8 mouse cellular contexts compared by ENCODE assay signal in genomic region chr17:29339170-29339768, GRCm38 (mm10). TPM values are rescaled to one million over a fixed set of nuclear protein-coding genes. Genes with fewer than 3 reads are reported as not detected.
DNase-seq lines count a peak whose midpoint lies in the region; ATAC-seq and TF ChIP-seq lines count a peak whose summit lies in the region.

No protein-coding gene starts in this region.

- H3K9ac ChIP-seq in forebrain, embryonic 11.5 days (ENCODE audit: low read length) = no peak overlapping the region
- H3K9ac ChIP-seq in forebrain, postnatal 0 days = no peak overlapping the region

- no peak for ATAC-seq in forebrain, embryonic 11.5 days (replicated peaks; ENCODE audit: low FRiP score)
- no peak for ATAC-seq in forebrain, postnatal 0 days

- peaks cover 28% of the 10 kb centered on the region for H3K4me1 ChIP-seq in forebrain, embryonic 10.5 days
- peaks cover 7% of the 10 kb centered on the region for H3K4me1 ChIP-seq in forebrain, embryonic 11.5 days (replicated peaks; ENCODE audit: control insufficient read depth, insufficient read depth, low read length)
- peaks cover 7% of the 10 kb centered on the region; the same call in 1 of the 2 replicates for H3K4me1 ChIP-seq in forebrain, postnatal 0 days (ENCODE audit: insufficient read depth)

- WGBS in forebrain, embryonic 10.5 days = 87% methylated on average over 11 of the region's 11 CpGs
- WGBS in forebrain, embryonic 11.5 days = 91% methylated on average over 11 of the region's 11 CpGs
- 63% methylated on average over 11 of the region's 11 CpGs for WGBS in forebrain, postnatal 0 days

- DNase-seq in forebrain, embryonic 10.5 days (ENCODE audit: extremely low spot score, low spot score) = no peak
- DNase-seq in forebrain, embryonic 11.5 days (ENCODE audit: low spot score) = no peak
- DNase-seq in Muller cell, postnatal 12 days (ENCODE audit: inconsistent ontology term) = peak; percentile 73
- no peak for DNase-seq in forebrain, postnatal 0 days
- DNase-seq in kidney, postnatal 25 days = peak; percentile 62 to 81
- no peak for DNase-seq in layer of hippocampus, adult 9-11 months
- no peak for DNase-seq in layer of hippocampus, adult 9-10 months (ENCODE audit: low spot score)
- no peak for DNase-seq in spleen, postnatal 10 days (ENCODE audit: low spot score in 2 of 2)

- TF ChIP-seq CTCF in forebrain, postnatal 0 days (IDR thresholded peaks at IDR 0.05; ENCODE audit: low read depth) = no peak

- H3K27me3 ChIP-seq in forebrain, embryonic 10.5 days (ENCODE audit: poor library complexity, severe bottlenecking) = no peaks in the 10 kb centered on the region
- H3K27me3 ChIP-seq in forebrain, embryonic 11.5 days (ENCODE audit: control insufficient read depth, insufficient read depth, low read length) = no peaks in the 10 kb centered on the region
- H3K27me3 ChIP-seq in forebrain, postnatal 0 days (ENCODE audit: insufficient read depth, low read length) = no peaks in the 10 kb centered on the region

- H3K36me3 ChIP-seq in forebrain, embryonic 10.5 days (replicated peaks) = peaks cover 93% of the 10 kb centered on the region
- H3K36me3 ChIP-seq in forebrain, embryonic 11.5 days (ENCODE audit: control insufficient read depth, insufficient read depth, low read length) = peaks cover 16% of the 10 kb centered on the region; the same call in 1 of the 2 replicates
- H3K36me3 ChIP-seq in forebrain, postnatal 0 days (ENCODE audit: insufficient read depth) = peaks cover 71% of the 10 kb centered on the region

- H3K9me3 ChIP-seq in forebrain, embryonic 10.5 days = no peaks in the 10 kb centered on the region
- no peaks in the 10 kb centered on the region for H3K9me3 ChIP-seq in forebrain, embryonic 11.5 days (ENCODE audit: control insufficient read depth, low read length)
- no peaks in the 10 kb centered on the region for H3K9me3 ChIP-seq in forebrain, postnatal 0 days (ENCODE audit: low read length)

- no peak overlapping the region for H3K4me3 ChIP-seq in forebrain, embryonic 10.5 days
- no peak overlapping the region for H3K4me3 ChIP-seq in forebrain, embryonic 11.5 days (ENCODE audit: low read depth, low read length)
- H3K4me3 ChIP-seq in forebrain, postnatal 0 days (ENCODE audit: low read depth, low read length) = no peak overlapping the region

- peak overlapping the region; percentile 48; the same call in 1 of the 2 replicates for H3K27ac ChIP-seq in forebrain, embryonic 10.5 days
- H3K27ac ChIP-seq in forebrain, embryonic 11.5 days (ENCODE audit: low read depth, low read length) = no peak overlapping the region
- H3K27ac ChIP-seq in forebrain, postnatal 0 days (ENCODE audit: low read depth, low read length) = peak overlapping the region; percentile 45

- H3K4me2 ChIP-seq in forebrain, embryonic 11.5 days (ENCODE audit: low read depth, low read length, severe bottlenecking) = no peak overlapping the region
- no peak overlapping the region for H3K4me2 ChIP-seq in forebrain, postnatal 0 days (ENCODE audit: low read depth)

RNA-seq across cellular contexts. Expression of gene Mtch1, which starts 8.5 kb away (rescaled TPM):
- polyA plus RNA-seq in forebrain, embryonic 10.5 days (2016; fragmentation: Nextera tagmentation; extraction: Ambion mirVana) = 255 and 270 TPM in 2 replicates
- 332 and 420 TPM in 2 replicates for polyA plus RNA-seq in forebrain, embryonic 11.5 days (2014; fragmentation: Nextera tagmentation; extraction: Ambion mirVana)
- 556 and 595 TPM in 2 replicates for total RNA-seq in forebrain, postnatal 0 days (2014; rRNA removed)
- polyA plus RNA-seq in forebrain, postnatal 0 days (2015; fragmentation: Nextera tagmentation; extraction: Ambion mirVana) = 459 and 504 TPM in 2 replicates

RNA-seq across cellular contexts. Expression of gene Fgd2, which starts 21.4 kb away (rescaled TPM):
- 5.4 and 6.3 TPM in 2 replicates for polyA plus RNA-seq in forebrain, embryonic 10.5 days (2016; fragmentation: Nextera tagmentation; extraction: Ambion mirVana)
- polyA plus RNA-seq in forebrain, embryonic 11.5 days (2014; fragmentation: Nextera tagmentation; extraction: Ambion mirVana) = 2.4 TPM in 2 replicates
- 15.9 and 17.3 TPM in 2 replicates for total RNA-seq in forebrain, postnatal 0 days (2014; rRNA removed)
- polyA plus RNA-seq in forebrain, postnatal 0 days (2015; fragmentation: Nextera tagmentation; extraction: Ambion mirVana) = 9.2 and 14.1 TPM in 2 replicates

RNA-seq across cellular contexts. Expression of gene Pi16, which starts 21.8 kb away (rescaled TPM):
- 0.71 and 0.73 TPM in 2 replicates for polyA plus RNA-seq in forebrain, embryonic 10.5 days (2016; fragmentation: Nextera tagmentation; extraction: Ambion mirVana)
- 0.59 and 0.72 TPM in 2 replicates for polyA plus RNA-seq in forebrain, embryonic 11.5 days (2014; fragmentation: Nextera tagmentation; extraction: Ambion mirVana)
- total RNA-seq in forebrain, postnatal 0 days (2014; rRNA removed) = 3.5 and 5.7 TPM in 2 replicates
- 1.7 and 2.0 TPM in 2 replicates for polyA plus RNA-seq in forebrain, postnatal 0 days (2015; fragmentation: Nextera tagmentation; extraction: Ambion mirVana)

Comparison
In these comparisons a context has a peak if more than half of its experiments do, and no peak if none do; other contexts are left out.
1. DNase-seq: peak in Muller cell, postnatal 12 days (single experiment) and kidney, postnatal 25 days (2 of 2); none in forebrain, embryonic 10.5 days (single experiment), forebrain, embryonic 11.5 days (single experiment), forebrain, postnatal 0 days (single experiment), layer of hippocampus, adult 9-11 months (single experiment), layer of hippocampus, adult 9-10 months (single experiment) and spleen, postnatal 10 days (0 of 2).